Mouse (Mus musculus): Measurements from ENCODE around the gene Gm45716.

- no peak for TF ChIP-seq CTCF (IDR thresholded peaks at IDR 0.05; ENCODE audit: low read depth)
- no peak for TF ChIP-seq EP300 (IDR thresholded peaks at IDR 0.05; ENCODE audit: low read depth)
Measured at GRCm38 (mm10) chr11:90249701-90250141, 62.2 kb downstream of the Gm45716 start.
